Mouse (Mus musculus): ENCODE data around the gene Mxra8.
A peak's percentile ranks its signal among the peaks of the same experiment; 100 is the strongest.

The Mxra8 gene

GRCm38 (mm10) chr4:155863001-155863400, 23.5 kb downstream of the Mxra8 start, which contains the start of gene Tas1r3:
Gene Tas1r3, minus strand, starts transcription at chr4:155863362.
- DNase-seq: no peak

- peak; percentile 58 to 61 for DNase-seq
Measured at GRCm38 (mm10) chr4:155868614-155869298, 29.3 kb downstream of the Mxra8 start.

GRCm38 (mm10) chr4:155869317-155870033, 30.0 kb downstream of the Mxra8 start, which contains the start of the genes Cptp and Ints11:
Gene Cptp, minus strand, starts transcription at chr4:155869440.
Gene Ints11, plus strand, starts transcription at chr4:155869546.
- DNase-seq: peak; percentile 97 to 98

GRCm38 (mm10) chr4:155871404-155871803, 31.9 kb downstream of the Mxra8 start:
- DNase-seq: no peak

- DNase-seq: peak; percentile 0 to 31
Measured at GRCm38 (mm10) chr4:155883587-155883986, 44.1 kb downstream of the Mxra8 start.

GRCm38 (mm10) chr4:155886330-155886729, 46.9 kb downstream of the Mxra8 start:
- DNase-seq: no peak

- peak in 1 of 2 experiments; percentile 1 for DNase-seq
Measured at GRCm38 (mm10) chr4:155887674-155888073, 48.2 kb downstream of the Mxra8 start.

- DNase-seq: no peak
Measured at GRCm38 (mm10) chr4:155888181-155888580, 48.7 kb downstream of the Mxra8 start.

GRCm38 (mm10) chr4:155889316-155889715, 49.8 kb downstream of the Mxra8 start:
- no peak for DNase-seq

GRCm38 (mm10) chr4:155891011-155891471, 51.6 kb downstream of the Mxra8 start:
- peak in 1 of 2 experiments; percentile 52 for DNase-seq

GRCm38 (mm10) chr4:155891551-155892001, 52.1 kb downstream of the Mxra8 start, which contains the start of the genes Pusl1 and Acap3:
Gene Pusl1, minus strand, starts transcription at chr4:155891781.
Gene Acap3, plus strand, starts transcription at chr4:155891822.
- DNase-seq: peak; percentile 96 to 99

GRCm38 (mm10) chr4:155892017-155892416, 52.5 kb downstream of the Mxra8 start:
- DNase-seq: peak; percentile 80 to 93

- peak; percentile 30 to 55 for DNase-seq
Measured at GRCm38 (mm10) chr4:155892438-155893211, 53.1 kb downstream of the Mxra8 start.

- no peak for DNase-seq
Measured at GRCm38 (mm10) chr4:155893212-155893690, 53.8 kb downstream of the Mxra8 start.
